Mouse (Mus musculus): ENCODE results near the gene Pipox. TPM values are rescaled to one million over a fixed set of nuclear protein-coding genes. Genes with fewer than 3 reads are reported as not detected.

Pipox gene
- polyA plus RNA-seq, 1 experiment from 2014 or later, result 6.2 TPM

DNA sequence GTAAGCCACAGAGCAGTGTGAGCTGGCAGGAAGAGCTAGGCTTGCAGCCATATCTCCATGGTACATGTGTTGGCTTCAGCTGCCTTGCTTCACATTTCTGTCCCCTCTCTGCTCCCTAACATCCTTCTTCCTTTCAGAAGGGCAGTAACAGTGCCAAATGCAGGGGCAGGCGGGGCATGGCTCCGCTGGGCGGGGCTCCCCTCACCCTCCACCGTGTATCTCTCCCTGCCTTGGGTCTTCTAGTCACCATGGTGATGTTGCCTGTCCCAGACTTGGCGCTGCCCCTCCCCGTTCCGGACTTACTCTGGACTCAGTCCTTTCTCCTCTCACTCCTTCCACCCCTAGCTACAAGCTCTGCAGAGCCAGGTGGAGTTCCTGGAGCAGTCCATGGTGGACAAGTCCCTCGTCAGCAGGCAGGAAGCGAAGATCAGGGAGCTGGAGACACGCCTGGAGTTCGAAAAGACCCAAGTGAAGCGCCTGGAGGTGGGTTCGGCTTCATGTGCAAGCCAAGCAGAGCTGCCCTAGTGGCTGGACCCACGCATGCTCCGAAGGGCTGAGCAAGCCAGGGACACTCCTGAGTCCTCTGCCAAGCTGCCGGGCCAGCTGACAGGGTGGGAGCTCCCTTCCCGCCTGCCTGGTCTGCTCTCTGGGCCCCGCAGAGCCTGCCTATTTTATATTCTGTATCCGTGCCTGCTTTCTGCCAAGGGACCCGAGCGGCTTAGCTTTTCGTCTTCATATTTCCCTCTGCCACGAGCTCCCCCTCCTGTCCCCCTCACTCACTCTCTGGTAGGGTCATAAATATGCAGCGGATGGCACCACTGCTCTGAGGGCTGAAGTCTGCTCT is 43.3 kb downstream of the Pipox start:
- no peaks in the 10 kb centered on the region for H3K27me3 ChIP-seq (ENCODE audit: control insufficient read depth, insufficient read depth, low read length)
- H3K4me1 ChIP-seq (ENCODE audit: control insufficient read depth, insufficient read depth, low read length), result peaks cover 20% of the 10 kb centered on the region; the same call in 1 of the 2 replicates
- ATAC-seq (ENCODE audit: low FRiP score, low TSS enrichment), result no peak
- H3K9me3 ChIP-seq (ENCODE audit: control insufficient read depth, low read length), result no peaks in the 10 kb centered on the region
- H3K4me2 ChIP-seq (replicated peaks; ENCODE audit: low read depth, low read length), result no peak overlapping the region
- H3K27ac ChIP-seq (ENCODE audit: low read depth, low read length), result no peak overlapping the region
- peaks cover 22% of the 10 kb centered on the region for H3K36me3 ChIP-seq (ENCODE audit: control insufficient read depth, insufficient read depth, low read length)
- H3K4me3 ChIP-seq (ENCODE audit: low read length), result no peak overlapping the region
- no peak overlapping the region for H3K9ac ChIP-seq (ENCODE audit: low read depth, low read length)
- 39% methylated on average over 24 of the region's 24 CpGs for WGBS

DNA sequence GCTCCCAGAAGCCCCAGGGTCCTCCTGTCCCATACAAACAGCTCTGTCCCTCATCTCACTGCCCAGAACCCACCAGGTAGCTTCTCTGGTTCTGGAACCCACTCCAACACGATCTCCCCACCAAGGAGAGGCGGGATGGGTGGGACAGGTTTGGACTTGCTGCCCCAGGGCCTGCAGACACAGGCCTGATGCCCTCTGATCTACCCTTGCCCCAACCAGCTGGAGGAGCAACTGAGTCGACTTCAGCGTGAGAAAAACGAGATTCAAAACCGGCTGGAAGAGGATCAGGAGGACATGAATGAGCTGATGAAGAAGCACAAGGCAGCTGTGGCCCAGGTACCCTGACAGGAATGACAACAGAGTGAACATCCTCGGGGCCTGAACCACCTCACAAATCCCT is 44.7 kb downstream of the Pipox start:
- Histone ChIP-seq H3K4me2 (replicated peaks; ENCODE audit: low read depth, low read length) (no peak overlapping the region), H3K27me3 (ENCODE audit: control insufficient read depth, insufficient read depth, low read length) (no peaks in the 10 kb centered on the region), H3K9me3 (ENCODE audit: control insufficient read depth, low read length) (no peaks in the 10 kb centered on the region), H3K4me3 (ENCODE audit: low read length) (no peak overlapping the region), H3K27ac (ENCODE audit: low read depth, low read length) (no peak overlapping the region), H3K9ac (ENCODE audit: low read depth, low read length) (no peak overlapping the region), H3K4me1 (ENCODE audit: control insufficient read depth, insufficient read depth, low read length) (peaks cover 13% of the 10 kb centered on the region; the same call in 1 of the 2 replicates), H3K36me3 (ENCODE audit: control insufficient read depth, insufficient read depth, low read length) (peaks cover 25% of the 10 kb centered on the region)
- no peak for ATAC-seq (ENCODE audit: low FRiP score, low TSS enrichment)
- 82% methylated on average over 7 of the region's 7 CpGs for WGBS

DNA sequence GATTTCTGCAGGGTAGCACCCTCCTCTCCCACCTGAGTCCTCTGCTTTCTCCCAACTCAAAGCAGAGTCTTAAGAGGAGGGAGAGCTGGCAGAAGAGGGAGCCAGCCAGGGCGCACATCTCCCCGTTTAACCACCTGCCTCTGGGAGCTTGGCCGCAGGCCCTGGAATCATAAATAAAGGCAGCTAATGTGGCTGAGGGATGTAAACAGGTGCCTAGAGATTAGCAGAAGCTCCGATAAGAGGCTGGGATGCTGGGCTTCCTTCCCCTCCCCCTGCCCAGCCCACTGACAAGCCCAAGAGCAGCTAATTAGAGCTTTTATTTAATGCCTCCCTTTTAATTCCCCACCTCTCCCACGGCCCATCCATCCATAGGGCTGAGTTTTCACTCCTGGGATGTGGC is 45.8 kb downstream of the Pipox start:
- ATAC-seq (ENCODE audit: low FRiP score, low TSS enrichment), result no peak
- Histone ChIP-seq H3K4me3 (ENCODE audit: low read length) (no peak overlapping the region), H3K36me3 (ENCODE audit: control insufficient read depth, insufficient read depth, low read length) (peaks cover 29% of the 10 kb centered on the region), H3K27ac (ENCODE audit: low read depth, low read length) (no peak overlapping the region), H3K9ac (ENCODE audit: low read depth, low read length) (no peak overlapping the region), H3K4me2 (replicated peaks; ENCODE audit: low read depth, low read length) (no peak overlapping the region), H3K27me3 (ENCODE audit: control insufficient read depth, insufficient read depth, low read length) (no peaks in the 10 kb centered on the region), H3K4me1 (ENCODE audit: control insufficient read depth, insufficient read depth, low read length) (peaks cover 13% of the 10 kb centered on the region; the same call in 1 of the 2 replicates), H3K9me3 (ENCODE audit: control insufficient read depth, low read length) (no peaks in the 10 kb centered on the region)
- WGBS, result 24% methylated on average over 5 of the region's 5 CpGs

DNA sequence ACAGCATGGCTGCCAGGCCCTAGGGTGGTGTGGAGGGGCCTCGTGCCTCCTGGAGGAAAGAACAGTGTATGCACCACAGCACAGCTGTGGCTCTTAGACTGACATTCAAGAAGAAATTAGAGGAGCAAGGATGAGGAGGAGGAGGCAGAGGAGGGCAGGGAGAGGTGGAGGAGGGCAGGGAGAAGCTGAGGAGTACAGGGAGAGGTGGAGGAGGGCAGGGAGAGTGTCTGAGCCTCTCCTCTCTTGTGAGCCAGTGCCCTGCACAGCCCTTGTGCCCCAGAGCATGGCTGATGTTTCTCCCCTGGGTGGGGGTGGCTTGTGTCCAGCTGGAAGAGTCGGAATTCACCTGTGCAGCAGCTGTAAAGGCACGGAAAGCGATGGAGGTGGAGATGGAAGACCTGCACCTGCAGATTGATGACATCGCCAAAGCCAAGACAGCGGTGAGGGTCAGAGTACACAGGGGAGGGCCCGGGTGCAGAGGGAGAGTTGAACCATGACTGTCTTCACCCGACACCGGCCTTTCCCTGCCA is 46.2 kb downstream of the Pipox start:
- H3K4me1 ChIP-seq (ENCODE audit: control insufficient read depth, insufficient read depth, low read length), result peaks cover 13% of the 10 kb centered on the region; the same call in 1 of the 2 replicates
- peaks cover 2% of the 10 kb centered on the region; the same call in 1 of the 2 replicates for H3K27me3 ChIP-seq (ENCODE audit: control insufficient read depth, insufficient read depth, low read length)
- H3K36me3 ChIP-seq (ENCODE audit: control insufficient read depth, insufficient read depth, low read length), result peaks cover 32% of the 10 kb centered on the region
- 31% methylated on average over 9 of the region's 9 CpGs for WGBS
- no peak overlapping the region for H3K27ac ChIP-seq (ENCODE audit: low read depth, low read length)
- no peaks in the 10 kb centered on the region for H3K9me3 ChIP-seq (ENCODE audit: control insufficient read depth, low read length)
- ATAC-seq (ENCODE audit: low FRiP score, low TSS enrichment), result peak; percentile 74
- H3K4me2 ChIP-seq (replicated peaks; ENCODE audit: low read depth, low read length), result no peak overlapping the region
- H3K4me3 ChIP-seq (ENCODE audit: low read length), result no peak overlapping the region
- no peak overlapping the region for H3K9ac ChIP-seq (ENCODE audit: low read depth, low read length)

DNA sequence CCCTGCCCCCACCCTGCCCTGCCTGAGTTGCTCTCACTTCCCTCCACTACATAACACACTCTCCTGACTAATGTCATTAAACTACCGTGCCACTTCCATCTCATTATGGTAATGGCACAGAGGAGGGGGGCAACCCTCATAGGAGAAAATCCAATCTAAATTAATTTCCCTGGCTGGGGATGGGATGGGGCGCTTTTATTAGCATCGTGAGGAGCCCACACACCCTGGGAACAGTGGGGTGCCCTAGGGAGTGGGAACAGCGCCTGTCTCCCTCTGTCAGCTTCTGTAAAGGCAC is 50.0 kb downstream of the Pipox start:
- Histone ChIP-seq H3K9ac (ENCODE audit: low read depth, low read length) (no peak overlapping the region), H3K9me3 (ENCODE audit: control insufficient read depth, low read length) (no peaks in the 10 kb centered on the region), H3K36me3 (ENCODE audit: control insufficient read depth, insufficient read depth, low read length) (peaks cover 45% of the 10 kb centered on the region), H3K27me3 (ENCODE audit: control insufficient read depth, insufficient read depth, low read length) (peaks cover 7% of the 10 kb centered on the region; the same call in 1 of the 2 replicates), H3K4me1 (ENCODE audit: control insufficient read depth, insufficient read depth, low read length) (0 out of 2 replicates have a peak, but pooled peaks cover 7% of the 10 kb centered on the region), H3K4me2 (replicated peaks; ENCODE audit: low read depth, low read length) (no peak overlapping the region), H3K27ac (ENCODE audit: low read depth, low read length) (no peak overlapping the region), H3K4me3 (ENCODE audit: low read length) (no peak overlapping the region)
- no peak for ATAC-seq (ENCODE audit: low FRiP score, low TSS enrichment)
- WGBS, result 71% methylated on average over 4 of the region's 4 CpGs

DNA sequence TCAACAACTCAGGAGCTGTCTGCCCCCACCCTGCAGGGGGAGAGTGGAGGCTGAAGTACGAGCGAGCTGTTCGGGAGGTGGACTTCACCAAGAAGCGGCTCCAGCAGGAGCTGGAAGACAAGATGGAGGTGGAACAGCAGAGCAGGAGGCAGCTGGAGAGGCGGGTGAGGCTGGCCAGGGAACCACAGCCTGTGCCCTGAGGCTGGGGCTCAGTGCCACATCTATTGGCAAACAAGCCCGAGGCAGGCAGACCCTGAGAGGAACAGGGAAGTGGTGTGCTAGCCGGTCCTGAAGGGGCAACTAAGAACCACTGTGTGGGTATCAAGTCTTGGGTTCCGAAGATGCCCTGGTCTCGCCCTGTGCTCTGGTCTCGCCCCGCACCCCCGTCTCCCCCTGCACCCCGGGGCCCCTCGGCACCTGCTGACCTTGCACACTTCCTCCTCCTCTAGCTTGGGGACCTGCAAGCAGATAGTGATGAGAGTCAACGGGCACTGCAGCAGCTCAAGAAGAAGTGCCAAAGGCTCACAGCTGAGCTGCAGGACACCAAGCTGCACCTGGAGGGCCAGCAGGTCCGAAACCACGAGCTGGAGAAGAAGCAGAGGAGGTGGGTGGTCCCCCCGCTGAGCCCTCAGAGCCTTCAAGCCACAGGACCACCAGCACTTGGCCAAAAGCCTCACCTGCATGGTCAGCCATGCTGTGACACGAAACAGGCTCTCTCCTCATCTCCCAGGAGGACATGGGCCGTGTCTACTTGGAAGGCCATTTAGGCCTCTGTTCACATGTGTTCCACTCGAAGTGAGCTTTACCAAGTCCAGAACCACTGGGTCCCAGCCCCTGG is 50.6 kb downstream of the Pipox start:
- ATAC-seq (ENCODE audit: low FRiP score, low TSS enrichment), result no peak
- Histone ChIP-seq H3K27me3 (ENCODE audit: control insufficient read depth, insufficient read depth, low read length) (peaks cover 9% of the 10 kb centered on the region; the same call in 1 of the 2 replicates), H3K27ac (ENCODE audit: low read depth, low read length) (no peak overlapping the region), H3K9me3 (ENCODE audit: control insufficient read depth, low read length) (no peaks in the 10 kb centered on the region), H3K4me3 (ENCODE audit: low read length) (no peak overlapping the region), H3K9ac (ENCODE audit: low read depth, low read length) (no peak overlapping the region), H3K4me2 (replicated peaks; ENCODE audit: low read depth, low read length) (no peak overlapping the region), H3K4me1 (ENCODE audit: control insufficient read depth, insufficient read depth, low read length) (0 out of 2 replicates have a peak, but pooled peaks cover 3% of the 10 kb centered on the region), H3K36me3 (ENCODE audit: control insufficient read depth, insufficient read depth, low read length) (peaks cover 45% of the 10 kb centered on the region)
- 91% methylated on average over 21 of the region's 21 CpGs for WGBS

DNA sequence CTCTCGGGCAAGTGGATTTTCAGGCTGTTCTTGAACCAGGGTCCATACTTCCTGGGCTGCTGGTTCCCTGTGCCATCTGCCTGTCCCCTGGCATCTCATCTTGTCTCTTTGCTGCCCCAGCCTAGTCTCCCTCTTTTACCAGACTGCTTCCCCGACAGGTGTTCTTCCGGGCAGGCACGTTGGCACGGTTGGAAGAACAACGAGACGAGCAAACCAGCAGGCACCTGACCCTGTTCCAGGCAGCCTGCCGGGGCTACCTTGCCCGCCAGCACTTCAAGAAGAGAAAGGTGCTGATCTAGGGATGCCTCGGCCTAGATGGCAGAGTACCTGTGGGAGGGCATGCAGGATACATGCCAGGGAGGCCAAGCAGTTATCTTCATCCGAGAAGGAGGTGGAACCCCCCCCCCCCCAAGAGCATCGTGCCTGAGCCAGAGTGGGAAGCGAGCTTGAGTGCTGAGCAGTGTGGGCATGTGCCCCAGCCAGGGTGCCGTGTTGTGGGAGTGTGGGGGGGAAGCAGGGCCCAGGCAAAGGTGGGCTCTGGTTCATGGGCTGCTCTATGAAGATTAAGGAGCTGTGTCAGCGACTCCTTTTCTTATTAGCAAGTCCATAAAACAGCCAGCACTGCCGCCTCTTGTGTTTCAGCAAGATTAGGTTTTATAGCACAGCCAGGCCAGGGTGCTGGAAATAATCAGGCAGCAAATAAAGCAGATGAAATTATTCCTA is 53.2 kb downstream of the Pipox start:
- H3K4me2 ChIP-seq (replicated peaks; ENCODE audit: low read depth, low read length), result no peak overlapping the region
- H3K36me3 ChIP-seq (ENCODE audit: control insufficient read depth, insufficient read depth, low read length), result peaks cover 46% of the 10 kb centered on the region
- no peak for ATAC-seq (ENCODE audit: low FRiP score, low TSS enrichment)
- no peaks in the 10 kb centered on the region for H3K9me3 ChIP-seq (ENCODE audit: control insufficient read depth, low read length)
- H3K27me3 ChIP-seq (ENCODE audit: control insufficient read depth, insufficient read depth, low read length), result peaks cover 9% of the 10 kb centered on the region; the same call in 1 of the 2 replicates
- H3K4me3 ChIP-seq (ENCODE audit: low read length), result no peak overlapping the region
- H3K4me1 ChIP-seq (ENCODE audit: control insufficient read depth, insufficient read depth, low read length), result 0 out of 2 replicates have a peak, but pooled peaks cover 3% of the 10 kb centered on the region
- 55% methylated on average over 16 of the region's 16 CpGs for WGBS
- H3K27ac ChIP-seq (ENCODE audit: low read depth, low read length), result no peak overlapping the region
- H3K9ac ChIP-seq (ENCODE audit: low read depth, low read length), result no peak overlapping the region

DNA sequence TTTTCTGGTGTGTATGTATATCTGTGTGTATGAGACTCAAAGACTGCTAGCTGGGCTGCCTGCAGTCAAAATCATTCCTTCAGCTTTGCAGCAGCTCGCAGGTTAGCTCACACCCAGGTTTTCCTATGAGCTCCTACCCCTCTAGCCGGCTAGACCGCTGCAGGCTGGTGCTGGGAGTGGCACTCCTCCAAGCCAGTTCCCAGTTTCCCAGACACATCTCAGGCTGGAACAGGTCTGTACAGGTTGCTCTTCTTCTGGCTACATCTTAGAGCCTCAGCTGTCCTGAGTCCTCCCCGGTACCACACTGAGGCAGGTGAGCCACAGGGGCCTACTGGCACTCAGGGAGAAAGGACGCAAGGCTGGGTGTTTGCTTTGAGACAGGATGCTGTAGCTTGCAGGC is 56.0 kb downstream of the Pipox start:
- H3K36me3 ChIP-seq (ENCODE audit: control insufficient read depth, insufficient read depth, low read length), result peaks cover 26% of the 10 kb centered on the region; the same call in 1 of the 2 replicates
- no peak overlapping the region for H3K27ac ChIP-seq (ENCODE audit: low read depth, low read length)
- 86% methylated on average over 5 of the region's 5 CpGs for WGBS
- 0 out of 2 replicates have a peak, but pooled peaks cover 3% of the 10 kb centered on the region for H3K4me1 ChIP-seq (ENCODE audit: control insufficient read depth, insufficient read depth, low read length)
- H3K4me3 ChIP-seq (ENCODE audit: low read length), result no peak overlapping the region
- H3K4me2 ChIP-seq (replicated peaks; ENCODE audit: low read depth, low read length), result no peak overlapping the region
- H3K9me3 ChIP-seq (ENCODE audit: control insufficient read depth, low read length), result no peaks in the 10 kb centered on the region
- peaks cover 9% of the 10 kb centered on the region; the same call in 1 of the 2 replicates for H3K27me3 ChIP-seq (ENCODE audit: control insufficient read depth, insufficient read depth, low read length)
- no peak overlapping the region for H3K9ac ChIP-seq (ENCODE audit: low read depth, low read length)
- no peak for ATAC-seq (ENCODE audit: low FRiP score, low TSS enrichment)
